Mouse (Mus musculus) Patski (cell line): ENCODE measurements around the gene I830077J02Rik. TPM values are rescaled to one million over a fixed set of nuclear protein-coding genes. Genes with fewer than 3 reads are reported as not detected.
A peak's percentile ranks its signal among the peaks of the same experiment; 100 is the strongest.

Experiments
- ATAC-seq: fragments of 100-300 bp; one replicate; pipeline ENCODE4 v1.8.0; 2021
- CTCF ChIA-PET: fragments of 350-600 bp; sonication (Branson Sonifier 250); formaldehyde crosslinking; loops from one replicate; lab custom pipeline; 2022; ENCODE audit warnings: inconsistent platforms; lab: Charles Lee
- POLR2A ChIA-PET: fragments of 350-600 bp; sonication (Branson Sonifier 250); formaldehyde crosslinking; loops from one replicate; lab custom pipeline; 2022; ENCODE audit warnings: antibody characterized with exemption, inconsistent platforms; lab: Charles Lee
- DNase-seq: peaks from one replicate; pipeline ENCODE4 v3.0.0-alpha.2; 2011; ENCODE audit warnings: low read depth, low spot score
- H3K27me3 ChIP-seq: fragments of 371-371 bp; one replicate; pipeline ENCODE4 v1.5.1; 2021
- CTCF ChIP-seq: fragments of 100-300 bp; IDR thresholded peaks from one replicate; pipeline ENCODE4 v1.5.1; 2021
- in situ Hi-C: fragments of 300-500 bp; cut with MboI; formaldehyde crosslinking; loops from 3 replicates; pipeline ENCODE4 v1.11.1; 2018; ENCODE audit warnings: low pct_unique_long_range_greater_than_20kb, mixed read lengths
- polyA plus RNA-seq: library from polyadenylated mRNA; unstranded; gene quantifications from one replicate; pipeline ENCODE4 v1.2.3, GENCODE M21; 2021

I830077J02Rik gene
- polyA plus RNA-seq, 1 experiment from 2014 or later = 0.09 TPM

DNA sequence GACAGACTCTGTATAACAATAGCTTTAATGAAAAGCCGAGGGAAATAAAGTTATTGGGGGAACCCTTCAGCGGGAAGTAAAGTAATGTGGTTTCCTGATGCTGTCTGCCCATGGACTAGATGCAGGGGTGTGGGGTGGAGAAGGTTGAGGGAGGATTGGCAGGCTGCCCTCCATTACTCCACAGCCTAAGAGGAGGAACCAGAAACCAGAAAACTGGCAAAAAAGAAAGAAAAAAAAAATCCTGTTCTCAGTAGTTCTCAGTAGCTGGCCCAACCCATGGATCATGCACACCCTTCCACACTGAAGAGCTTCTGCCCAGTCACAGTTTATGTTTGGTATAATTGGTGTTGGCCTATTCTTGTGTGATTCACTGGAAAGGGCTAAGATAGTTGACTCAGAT, 34.1 kb downstream of the I830077J02Rik start:
- no peak for TF ChIP-seq CTCF
- CTCF ChIA-PET = interaction anchor here (1.6 to 3.6 kb wide), 2 partner anchors 15 to 224 kb away, joined by 3 to 18 read pairs; no protein-coding TSS in a partner anchor
- DNase-seq (no peak), ATAC-seq (no peak)
- in situ Hi-C loops = loop anchor here (5.0 kb wide), 1 partner anchor 216 kb away; no protein-coding TSS in a partner anchor
- no peaks in the 10 kb centered on the region for H3K27me3 ChIP-seq
- POLR2A ChIA-PET = no interaction called here

DNA sequence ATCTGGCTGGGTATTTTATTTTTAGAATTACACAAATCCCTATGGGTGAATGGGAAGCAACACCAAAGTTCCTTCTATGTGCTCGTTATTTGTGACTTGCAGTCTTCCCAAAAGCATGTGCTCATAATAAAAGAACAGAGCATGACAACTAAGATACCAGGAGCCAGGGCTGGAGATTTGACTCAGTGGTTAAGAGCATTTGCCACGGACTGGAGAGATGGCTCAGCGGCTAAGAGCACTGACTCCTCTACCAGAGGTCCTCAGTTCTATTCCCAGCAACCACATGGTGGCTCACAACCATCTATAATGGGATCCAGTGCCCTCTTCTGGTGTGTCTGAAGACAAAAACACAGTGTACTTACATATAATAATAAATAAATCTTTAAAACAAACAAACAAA, 35.7 kb downstream of the I830077J02Rik start:
- peak; percentile 11 for TF ChIP-seq CTCF
- in situ Hi-C loops = loop anchor here (5.0 kb wide), 1 partner anchor 215 kb away; no protein-coding TSS in a partner anchor
- CTCF ChIA-PET = interaction anchor here (1.9 to 3.6 kb wide), 2 partner anchors 70 to 223 kb away, joined by 5 to 18 read pairs; no protein-coding TSS in a partner anchor
- DNase-seq (no peak), ATAC-seq (no peak)
- H3K27me3 ChIP-seq = no peaks in the 10 kb centered on the region
- POLR2A ChIA-PET = no interaction called here

DNA sequence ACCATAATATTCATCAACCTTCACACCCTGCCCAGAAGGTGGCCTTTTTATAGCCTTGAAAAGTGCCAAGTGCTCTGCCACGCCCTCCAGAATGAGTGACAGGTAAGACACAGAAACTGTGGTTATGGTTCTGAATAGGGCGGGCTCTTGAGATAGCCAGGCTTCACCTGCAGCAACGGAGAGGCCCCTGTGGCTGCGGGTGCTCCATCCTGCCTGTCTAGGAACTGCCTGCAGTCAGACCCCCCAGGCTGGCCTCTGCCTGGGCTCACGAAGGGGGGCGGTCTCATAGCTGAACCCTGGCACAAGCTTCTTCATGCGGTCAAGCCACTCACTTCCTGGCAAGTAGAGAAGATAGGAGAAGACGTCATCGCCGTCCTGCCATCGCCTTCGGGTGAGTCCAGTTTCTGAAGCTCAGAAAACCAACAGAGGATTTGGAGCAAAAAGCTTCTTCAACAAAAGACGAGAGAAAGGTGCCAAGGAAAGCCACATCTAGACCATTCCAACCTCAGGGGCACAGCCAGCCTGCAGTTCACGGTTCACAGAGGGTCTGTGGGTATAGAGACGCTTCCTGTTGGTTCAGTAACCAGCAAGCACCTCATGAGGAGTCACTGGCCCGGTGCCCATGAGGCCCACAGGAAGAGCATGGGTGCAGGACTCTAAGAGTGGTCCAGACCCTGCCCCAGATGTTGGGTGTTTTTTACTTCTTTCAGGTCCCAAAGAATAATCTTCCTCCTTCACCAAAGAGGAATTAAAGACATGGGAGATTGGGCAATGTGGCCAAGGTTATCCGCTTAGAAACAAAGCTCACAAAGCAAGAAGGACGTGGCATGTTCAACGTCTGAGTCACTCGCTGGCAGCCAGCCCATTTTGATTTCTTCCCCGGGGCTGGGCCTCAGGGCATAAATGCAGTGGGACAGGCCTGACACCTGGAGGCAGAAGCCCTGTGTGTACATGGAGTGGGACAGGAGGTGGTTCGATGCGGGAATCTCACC, 37.6 kb downstream of the I830077J02Rik start:
- no peak for TF ChIP-seq CTCF
- in situ Hi-C loops = loop anchor here (5.0 kb wide), 1 partner anchor 213 kb away; no protein-coding TSS in a partner anchor
- H3K27me3 ChIP-seq = no peaks in the 10 kb centered on the region
- ChIA-PET POLR2A (no interaction called here), CTCF (interaction anchor here (0.9 to 3.6 kb wide), 5 partner anchors 68 to 221 kb away, joined by 3 to 18 read pairs (median 3); no protein-coding TSS in a partner anchor)
- ATAC-seq = peak; percentile 36
- DNase-seq = peak; percentile 63

DNA sequence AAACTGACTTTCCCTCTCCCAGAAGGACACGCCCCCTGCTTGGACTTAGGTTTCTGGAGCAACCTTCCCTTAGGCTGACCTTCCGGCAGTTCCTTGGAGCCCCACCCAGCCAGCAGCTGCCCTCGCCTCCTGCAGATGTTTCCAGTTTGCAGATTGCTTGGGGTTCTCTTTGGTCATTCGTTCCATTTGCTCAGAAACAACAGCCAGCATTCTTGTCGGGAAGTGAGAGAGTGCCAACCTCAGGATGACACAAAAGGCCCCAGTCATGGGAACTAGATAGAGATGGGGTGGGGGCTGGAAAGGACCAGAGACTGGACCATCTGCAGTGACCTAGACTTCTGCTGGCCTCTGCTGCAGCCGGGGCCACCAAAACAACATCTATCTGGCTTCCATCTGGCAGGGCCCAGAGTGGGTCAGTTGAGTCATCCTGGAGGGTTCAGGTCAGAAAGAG, 38.5 kb downstream of the I830077J02Rik start:
- CTCF ChIA-PET = interaction anchor here (0.9 kb wide), 1 partner anchor 169 kb away, joined by 3 read pairs; no protein-coding TSS in a partner anchor
- DNase-seq = no peak
- no peak for ATAC-seq
- H3K27me3 ChIP-seq = no peaks in the 10 kb centered on the region
- no peak for TF ChIP-seq CTCF
- POLR2A ChIA-PET = no interaction called here
- in situ Hi-C loops = no loop called here

DNA sequence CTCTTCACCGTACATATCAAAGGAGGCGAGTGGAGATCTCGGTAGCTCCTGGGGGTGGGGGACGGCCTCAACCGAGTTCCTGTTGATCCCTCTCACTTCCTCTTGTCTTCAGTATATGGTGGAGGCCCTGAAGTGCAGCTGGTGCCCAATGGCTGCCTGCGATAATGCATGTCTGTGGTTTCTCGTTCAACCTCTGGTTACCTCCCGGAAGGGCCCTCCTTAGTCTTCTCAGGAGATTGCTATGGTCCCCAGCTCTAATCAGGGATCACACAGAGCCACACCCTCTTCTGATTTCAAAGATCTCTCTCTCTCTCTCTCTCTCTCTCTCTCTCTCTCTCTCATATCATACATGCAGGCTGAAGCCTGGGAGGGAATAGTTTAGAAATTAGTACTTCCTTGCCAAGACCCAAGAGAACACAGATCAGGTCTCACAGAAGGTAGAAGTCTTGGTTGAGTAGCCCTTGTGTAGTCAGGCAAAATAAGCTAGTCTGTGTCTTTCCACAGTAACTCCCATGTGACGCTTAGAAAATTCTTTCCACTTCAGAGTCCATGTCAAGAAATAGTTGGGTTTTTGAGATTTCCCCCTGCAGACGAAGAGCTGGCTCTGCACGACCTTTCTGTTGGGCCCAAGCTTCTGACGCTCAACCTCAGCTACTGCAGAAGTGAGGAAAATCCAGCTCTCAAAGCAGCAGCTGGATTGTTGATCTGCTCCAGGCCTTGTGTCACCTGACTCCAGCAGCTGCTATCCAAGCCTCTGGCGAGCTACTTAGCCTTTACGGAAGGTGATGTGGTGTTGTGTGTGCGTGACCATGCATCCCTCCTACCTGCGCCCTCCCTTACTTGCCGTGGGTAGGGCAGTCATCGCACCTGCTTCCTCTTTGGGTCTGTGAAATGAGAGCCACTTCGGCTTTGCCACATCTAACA, 39.6 kb downstream of the I830077J02Rik start:
- in situ Hi-C loops = no loop called here
- ChIA-PET POLR2A (interaction anchor here (0.7 kb wide), 2 partner anchors 253 to 380 kb away, joined by 3 to 5 read pairs; no protein-coding TSS in a partner anchor), CTCF (interaction anchor here (1.0 kb wide), 1 partner anchor 606 kb away, joined by 3 read pairs; no protein-coding TSS in a partner anchor)
- no peak for ATAC-seq
- TF ChIP-seq CTCF = no peak
- H3K27me3 ChIP-seq = no peaks in the 10 kb centered on the region
- no peak for DNase-seq

DNA sequence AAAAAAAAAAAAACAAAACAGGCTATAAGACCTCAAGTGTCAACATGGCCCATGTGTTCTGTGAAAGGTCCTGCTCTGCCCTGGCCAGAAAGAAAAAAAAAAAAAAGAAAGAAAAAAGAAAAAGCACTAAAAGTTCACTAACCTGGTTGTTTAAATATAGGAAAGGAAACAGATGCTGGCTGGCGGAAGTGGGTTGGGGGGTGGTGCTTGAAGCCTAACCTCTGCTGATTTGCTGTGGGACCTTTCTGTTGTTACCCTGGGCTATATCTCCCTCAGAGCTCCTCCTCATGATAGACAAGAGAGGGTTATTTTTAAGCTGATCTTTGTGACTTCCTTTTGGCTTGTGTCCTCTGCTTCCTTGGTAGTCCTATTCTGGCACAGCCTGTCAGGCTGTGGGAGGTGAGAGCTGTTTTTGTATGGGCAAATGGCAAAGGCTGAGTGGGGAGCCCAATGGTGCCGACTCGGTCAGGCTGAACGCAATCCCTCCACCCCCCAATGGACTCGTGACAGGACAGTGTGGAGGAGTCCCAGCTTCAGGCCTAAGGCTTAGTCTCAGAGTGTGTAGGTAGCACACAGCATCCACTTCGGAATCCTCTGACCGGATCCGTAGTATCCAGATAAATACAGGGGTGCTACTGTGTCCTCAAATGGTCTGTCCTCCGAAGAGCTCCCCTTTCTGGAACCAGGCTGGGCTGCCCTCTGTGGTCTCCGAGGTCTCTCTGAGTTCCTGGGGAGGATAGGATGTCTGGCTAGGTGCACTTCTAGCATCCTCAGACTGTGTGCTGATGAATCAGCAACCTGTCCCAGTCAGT, 40.5 kb downstream of the I830077J02Rik start:
- in situ Hi-C loops = no loop called here
- H3K27me3 ChIP-seq = peaks cover 2% of the 10 kb centered on the region
- ChIA-PET POLR2A (interaction anchor here (0.7 kb wide), 2 partner anchors 213 to 381 kb away, joined by 3 to 7 read pairs; no protein-coding TSS in a partner anchor), CTCF (interaction anchor here (0.7 kb wide), 1 partner anchor 1266 kb away, joined by 3 read pairs; no protein-coding TSS in a partner anchor)
- TF ChIP-seq CTCF = no peak
- ATAC-seq (no peak), DNase-seq (no peak)

DNA sequence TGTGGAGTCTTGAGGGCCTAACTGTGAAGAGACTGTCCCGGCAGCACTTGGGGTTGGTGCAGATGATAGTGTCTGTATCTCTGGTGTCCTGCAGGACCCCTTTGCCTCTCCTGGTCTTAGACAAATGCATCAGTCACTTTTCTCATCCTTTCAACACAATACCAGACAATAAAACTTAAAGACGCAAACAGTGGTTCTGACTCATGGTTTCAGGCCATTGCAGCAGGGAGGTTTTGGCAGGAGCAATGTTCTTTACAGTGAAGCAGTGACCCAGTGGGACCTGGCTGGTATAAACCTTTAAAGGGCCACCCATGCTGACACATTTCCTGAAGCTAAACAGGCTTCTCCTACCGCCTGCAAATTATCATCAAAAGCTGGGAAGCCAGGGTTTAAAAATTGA, 41.3 kb downstream of the I830077J02Rik start:
- TF ChIP-seq CTCF = no peak
- H3K27me3 ChIP-seq = peaks cover 5% of the 10 kb centered on the region
- in situ Hi-C loops = no loop called here
- DNase-seq = no peak
- no peak for ATAC-seq
- ChIA-PET CTCF (interaction anchor here (0.7 to 1.0 kb wide), 2 partner anchors 9 to 1267 kb away, joined by 3 read pairs; no protein-coding TSS in a partner anchor), POLR2A (interaction anchor here (0.7 kb wide), 1 partner anchor 212 kb away, joined by 7 read pairs; no protein-coding TSS in a partner anchor)

DNA sequence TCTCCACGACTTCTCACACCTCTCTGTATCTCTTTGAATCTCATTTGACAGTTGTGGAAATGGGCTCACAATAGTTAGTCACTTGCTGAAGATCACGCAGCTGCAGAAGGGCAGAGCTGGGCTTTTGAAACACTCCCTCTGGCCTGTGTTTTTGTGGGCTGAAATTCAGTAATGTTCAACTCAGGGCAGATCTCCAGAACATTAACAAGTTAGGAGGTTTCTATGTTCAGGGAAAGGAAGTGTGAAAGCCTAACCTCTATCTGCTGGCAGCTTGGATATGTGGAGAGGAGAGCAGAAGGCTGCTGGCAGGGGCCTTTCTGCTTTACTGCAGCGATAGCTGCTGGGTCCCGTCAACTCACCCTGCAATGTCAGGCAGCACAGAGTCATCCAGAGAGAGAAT, 42.2 kb downstream of the I830077J02Rik start:
- no peak for DNase-seq
- TF ChIP-seq CTCF = no peak
- ChIA-PET CTCF (interaction anchor here (1.0 kb wide), 1 partner anchor 10 kb away, joined by 3 read pairs; no protein-coding TSS in a partner anchor), POLR2A (no interaction called here)
- in situ Hi-C loops = no loop called here
- ATAC-seq = no peak
- peaks cover 14% of the 10 kb centered on the region for H3K27me3 ChIP-seq

DNA sequence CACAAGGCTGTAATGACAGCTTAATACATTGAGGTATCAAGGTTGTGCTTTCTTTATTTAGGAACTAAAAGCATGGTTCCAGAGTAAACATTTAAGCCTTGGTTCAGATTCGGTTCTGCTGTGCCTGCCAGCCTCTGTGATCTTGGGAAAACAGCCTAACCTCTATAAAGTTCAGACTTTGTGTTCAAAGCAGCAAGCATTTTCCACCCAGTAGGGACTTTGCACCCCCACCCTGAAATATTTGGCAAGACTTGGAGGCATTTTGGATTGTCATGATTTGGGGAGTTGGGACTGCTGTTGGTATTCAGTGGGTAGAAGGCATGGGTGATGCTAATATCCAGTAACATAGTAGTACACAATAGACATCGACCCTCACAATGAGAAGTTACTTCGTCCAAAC, 43.5 kb downstream of the I830077J02Rik start:
- DNase-seq = no peak
- no peak for ATAC-seq
- in situ Hi-C loops = no loop called here
- ChIA-PET POLR2A (no interaction called here), CTCF (no interaction called here)
- no peak for TF ChIP-seq CTCF
- H3K27me3 ChIP-seq = peaks cover 19% of the 10 kb centered on the region
